Mouse (Mus musculus) midbrain, postnatal 0 days (tissue): ENCODE data around the gene Pcnx2. TPM values are rescaled to one million over a fixed set of nuclear protein-coding genes. Genes with fewer than 3 reads are reported as not detected.

Experiments
- ATAC-seq: fragments of 200-750 bp; cut with Nextera tagmentation; 2 replicates; pipeline ENCODE4 v1.8.0; 2017; ENCODE audit warnings: moderate number of reproducible peaks, mild to moderate bottlenecking, moderate TSS enrichment, moderate library complexity; ENCODE audit not compliant: low FRiP score
- DNase-seq: peaks from one replicate; pipeline ENCODE4 v3.0.0-alpha.2; 2015; ENCODE audit warnings: low spot score
- H3K27ac ChIP-seq: fragments of 300-500 bp; sonication (generic); 2 replicates; pipeline ENCODE4 v1.5.1; 2014; ENCODE audit warnings: low read depth, mild to moderate bottlenecking, low read length, mixed read lengths
- H3K27me3 ChIP-seq: fragments of 300-500 bp; sonication (generic); 2 replicates; pipeline ENCODE4 v1.6.1; 2014; ENCODE audit warnings: low read length, control low read depth, mixed read lengths; ENCODE audit not compliant: insufficient read depth
- H3K36me3 ChIP-seq: fragments of 300-500 bp; sonication (generic); 2 replicates; pipeline ENCODE4 v1.6.1; 2014; ENCODE audit warnings: low read length, control low read depth, mixed read lengths; ENCODE audit not compliant: insufficient read depth
- H3K4me1 ChIP-seq: fragments of 300-500 bp; sonication (generic); 2 replicates; pipeline ENCODE4 v1.6.1; 2014; ENCODE audit warnings: mild to moderate bottlenecking, control low read depth, antibody characterized with exemption, low read length, mixed read lengths; ENCODE audit not compliant: insufficient read depth
- H3K4me2 ChIP-seq: fragments of 300-500 bp; sonication (generic); 2 replicates; pipeline ENCODE4 v1.6.1; 2014; ENCODE audit warnings: low read depth, mild to moderate bottlenecking, low read length, mixed read lengths; ENCODE audit not compliant: poor library complexity, severe bottlenecking
- H3K4me3 ChIP-seq: fragments of 300-500 bp; sonication (generic); 2 replicates; pipeline ENCODE4 v1.5.1; 2014; ENCODE audit warnings: low read depth, mild to moderate bottlenecking, low read length, moderate library complexity
- H3K9ac ChIP-seq: fragments of 300-500 bp; sonication (generic); replicated peaks from 2 replicates; pipeline ENCODE4 v1.6.1; 2014; ENCODE audit warnings: mild to moderate bottlenecking, low read length, moderate library complexity, mixed read lengths; ENCODE audit not compliant: poor library complexity, severe bottlenecking
- H3K9me3 ChIP-seq: fragments of 300-500 bp; sonication (generic); 2 replicates; pipeline ENCODE4 v1.6.1; 2016; ENCODE audit warnings: low read length, control low read depth
- CTCF ChIP-seq: IDR thresholded peaks from 2 replicates; pipeline ENCODE4 v1.5.1; 2016; ENCODE audit warnings: antibody characterized with exemption, mild to moderate bottlenecking
- WGBS: fragments of 180-500 bp; shearing (Covaris S2); extraction: QIAGEN DNeasy Blood & Tissue Kit; methylation state at CpG from one replicate; pipeline ENCODE4 v1.1.7; 2014; 5-methylcytosine and 5-hydroxymethylcytosine counted together
- polyA plus RNA-seq: library from polyadenylated mRNA; unstranded; fragments of >200 nt; fragmentation: Nextera tagmentation; extraction: Ambion mirVana; gene quantifications from 2 replicates; pipeline ENCODE4 v1.2.1, GENCODE M21; 2015
- total RNA-seq: library from RNA; depleted of rRNA; stranded (reverse); fragments of >200 nt; gene quantifications from 2 replicates; pipeline ENCODE4 v1.2.3, GENCODE M21; 2014

The Pcnx2 gene
- total and polyA plus RNA-seq, 2 experiments from 2014 or later, result 3.2 to 16.4 TPM

GRCm38 (mm10) chr8:125759022-125759421, 139.1 kb downstream of the Pcnx2 start:
- ATAC-seq, result no peak
- Histone ChIP-seq H3K4me1 (no peaks in the 10 kb centered on the region), H3K27ac (no peak overlapping the region), H3K27me3 (no peaks in the 10 kb centered on the region), H3K4me3 (no peak overlapping the region), H3K36me3 (peaks cover 8% of the 10 kb centered on the region; the same call in 1 of the 2 replicates), H3K4me2 (no peak overlapping the region), H3K9ac (no peak overlapping the region), H3K9me3 (no peaks in the 10 kb centered on the region)
- TF ChIP-seq CTCF, result peak; percentile 54
- DNase-seq, result no peak
- 53% methylated on average over 10 of the region's 10 CpGs for WGBS

- ATAC-seq (no peak; the same call in 1 of the 2 replicates), DNase-seq (peak; percentile 41)
- H3K9me3 ChIP-seq, result no peaks in the 10 kb centered on the region
- WGBS, result 62% methylated on average over 1 of the region's 1 CpGs
- peaks cover 21% of the 10 kb centered on the region for H3K36me3 ChIP-seq
- no peak overlapping the region for H3K4me3 ChIP-seq
- no peak overlapping the region for H3K4me2 ChIP-seq
- no peak for TF ChIP-seq CTCF
- H3K27me3 ChIP-seq, result no peaks in the 10 kb centered on the region
- no peak overlapping the region for H3K9ac ChIP-seq
- no peak overlapping the region for H3K27ac ChIP-seq
- no peaks in the 10 kb centered on the region for H3K4me1 ChIP-seq
Observed at GRCm38 (mm10) chr8:125757106-125757496, 141.0 kb downstream of the Pcnx2 start.

GRCm38 (mm10) chr8:125756391-125757105, 141.6 kb downstream of the Pcnx2 start:
- Histone ChIP-seq H3K9ac (no peak overlapping the region), H3K27me3 (no peaks in the 10 kb centered on the region), H3K9me3 (no peaks in the 10 kb centered on the region), H3K36me3 (peaks cover 26% of the 10 kb centered on the region), H3K4me3 (no peak overlapping the region), H3K27ac (no peak overlapping the region; the same call in 1 of the 2 replicates), H3K4me1 (no peaks in the 10 kb centered on the region), H3K4me2 (no peak overlapping the region)
- TF ChIP-seq CTCF, result no peak
- peak; percentile 31; the same call in 1 of the 2 replicates for ATAC-seq
- WGBS, result 64% methylated on average over 9 of the region's 9 CpGs
- DNase-seq, result peak; percentile 68

- WGBS, result 67% methylated on average over 8 of the region's 8 CpGs
- TF ChIP-seq CTCF, result no peak
- no peaks in the 10 kb centered on the region for H3K27me3 ChIP-seq
- DNase-seq (peak; percentile 24), ATAC-seq (no peak)
- no peak overlapping the region; the same call in 1 of the 2 replicates for H3K27ac ChIP-seq
- no peak overlapping the region for H3K4me3 ChIP-seq
- H3K9ac ChIP-seq, result no peak overlapping the region
- no peak overlapping the region for H3K4me2 ChIP-seq
- H3K9me3 ChIP-seq, result no peaks in the 10 kb centered on the region
- peaks cover 27% of the 10 kb centered on the region for H3K36me3 ChIP-seq
- no peaks in the 10 kb centered on the region for H3K4me1 ChIP-seq
Observed at GRCm38 (mm10) chr8:125755896-125756295, 142.2 kb downstream of the Pcnx2 start.

GRCm38 (mm10) chr8:125750846-125751245, 147.3 kb downstream of the Pcnx2 start:
- Histone ChIP-seq H3K9me3 (no peaks in the 10 kb centered on the region), H3K27ac (no peak overlapping the region), H3K4me1 (no peaks in the 10 kb centered on the region), H3K4me2 (no peak overlapping the region), H3K4me3 (no peak overlapping the region), H3K9ac (no peak overlapping the region), H3K36me3 (peaks cover 19% of the 10 kb centered on the region), H3K27me3 (no peaks in the 10 kb centered on the region)
- 65% methylated on average over 8 of the region's 8 CpGs for WGBS
- no peak for ATAC-seq
- TF ChIP-seq CTCF, result no peak
- no peak for DNase-seq

GRCm38 (mm10) chr8:125747390-125747789, 150.7 kb downstream of the Pcnx2 start:
- Histone ChIP-seq H3K27ac (no peak overlapping the region), H3K9ac (no peak overlapping the region), H3K27me3 (no peaks in the 10 kb centered on the region), H3K4me2 (no peak overlapping the region), H3K4me1 (no peaks in the 10 kb centered on the region), H3K4me3 (no peak overlapping the region), H3K36me3 (peaks cover 9% of the 10 kb centered on the region), H3K9me3 (no peaks in the 10 kb centered on the region)
- 77% methylated on average over 8 of the region's 8 CpGs for WGBS
- DNase-seq (no peak), ATAC-seq (no peak)
- TF ChIP-seq CTCF, result no peak
